Comparison of ENCODE assay signal across 9 mouse cellular contexts in the genomic region with DNA sequence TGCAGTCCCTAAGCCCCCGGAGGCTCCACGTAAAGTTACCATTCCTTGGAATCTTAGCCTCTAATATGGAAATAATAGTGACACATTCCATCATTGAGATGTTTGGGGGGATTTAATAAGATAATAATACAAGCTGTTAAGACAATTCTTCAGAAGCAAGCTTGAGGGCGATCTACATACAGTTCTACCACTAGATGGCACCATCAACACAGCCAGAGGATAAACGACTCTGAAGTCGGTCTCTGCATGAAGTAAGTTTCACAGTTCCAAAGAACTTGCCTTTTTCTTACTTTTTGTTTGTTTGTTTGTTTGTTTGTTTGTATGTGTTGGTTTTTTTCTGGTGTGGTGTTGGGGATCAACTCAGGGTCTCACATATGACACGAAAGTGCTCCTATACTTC. TPM values are rescaled to one million over a fixed set of nuclear protein-coding genes. Genes with fewer than 3 reads are reported as not detected.
DNase-seq lines count a peak whose midpoint lies in the region; ATAC-seq and TF ChIP-seq lines count a peak whose summit lies in the region.
"Had no signal": no experiment of that assay in that cellular context is flagged by ENCODE, and none has a peak within 500 bp of the region (broad histone marks: within the 10 kb centered on the region; RNA-seq: fewer than 3 reads in every experiment).

No protein-coding gene starts in this region.

- H3K4me3 ChIP-seq in left cerebral cortex, adult 2 months = no peak overlapping the region

- peak; percentile 81 for TF ChIP-seq CTCF in left cerebral cortex, adult 2 months (IDR thresholded peaks at IDR 0.05)

- no peak overlapping the region for H3K27ac ChIP-seq in left cerebral cortex, adult 2 months

- DNase-seq in adrenal gland, postnatal 14 days = peak; percentile 22
- no peak for DNase-seq in adrenal gland, adult 8-10 months
- DNase-seq in left cerebral cortex, adult 2 months (ENCODE audit: extremely low spot score in 1 of 2, low spot score in 2 of 2) = no peak
- DNase-seq in left cerebral cortex, adult 9 months (ENCODE audit: low spot score in 2 of 2) = no peak
- DNase-seq in hindlimb bud, embryonic 11.5 days (ENCODE audit: extremely low spot score, low read depth, low spot score) = peak; percentile 67
- DNase-seq in retina, postnatal 1 day = peak; percentile 81
- DNase-seq in right cerebral cortex, postnatal 14 days = no peak

- intact Hi-C loops in left cerebral cortex, adult 2 months (cut with DNase I) = loop anchor here (1.0 to 2.0 kb wide), 2 partner anchors 457 to 649 kb away; no protein-coding TSS in a partner anchor

- peak; percentile 52 for ATAC-seq in activated CD4-positive, CD25-positive, alpha-beta regulatory T cell, adult 4 months

RNA-seq across cellular contexts. Expression of a gene that starts 10.4 kb away (rescaled TPM):
- not detected in 2 replicates for total RNA-seq in adrenal gland, postnatal 14 days (2021)
- not detected for total RNA-seq in adrenal gland, adult 8-10 months (2022)
- total RNA-seq in left cerebral cortex, adult 2 months (2021) = not detected
- polyA plus RNA-seq in activated CD4-positive, CD25-positive, alpha-beta regulatory T cell, adult 4 months (2017; shearing (Covaris generic)) = under 1 TPM in 1 of 2 experiments, not detected in 1; 0.08 TPM
- polyA plus RNA-seq: intestine, embryonic 14.5 days had no signal

RNA-seq across cellular contexts. Expression of a gene that starts 31.1 kb away (rescaled TPM):
- total RNA-seq in adrenal gland, postnatal 14 days (2021) = 27.0 and 29.2 TPM in 2 replicates
- 10 to 100 TPM; 37.7 to 43.1 (median 41.9) TPM for total RNA-seq in adrenal gland, adult 8-10 months (2022)
- total RNA-seq in left cerebral cortex, adult 2 months (2021) = 10 to 100 TPM; 40.7 to 42.8 TPM
- polyA plus RNA-seq in activated CD4-positive, CD25-positive, alpha-beta regulatory T cell, adult 4 months (2017; shearing (Covaris generic)) = 10 to 100 TPM; 23.7 to 26.9 TPM

RNA-seq across cellular contexts. Expression of a gene that starts 31.7 kb away (rescaled TPM):
- total RNA-seq in adrenal gland, postnatal 14 days (2021) = 3.4 and 4.0 TPM in 2 replicates
- total RNA-seq in adrenal gland, adult 8-10 months (2022) = 1 to 10 TPM; 1.0 to 2.6 (median 1.3) TPM
- under 1 TPM; 0.70 to 0.75 TPM for total RNA-seq in left cerebral cortex, adult 2 months (2021)
- under 1 TPM; 0.12 to 0.13 TPM for polyA plus RNA-seq in activated CD4-positive, CD25-positive, alpha-beta regulatory T cell, adult 4 months (2017; shearing (Covaris generic))

Comparison
In these comparisons a context has a peak if more than half of its experiments do, and no peak if none do; other contexts are left out.
1. DNase-seq: peak in adrenal gland, postnatal 14 days (single experiment), hindlimb bud, embryonic 11.5 days (single experiment) and retina, postnatal 1 day (single experiment); none in adrenal gland, adult 8-10 months (single experiment), left cerebral cortex, adult 2 months (0 of 2), left cerebral cortex, adult 9 months (0 of 2) and right cerebral cortex, postnatal 14 days (single experiment).